Mouse (Mus musculus): Measurements from ENCODE around the gene Iqgap3. TPM values are rescaled to one million over a fixed set of nuclear protein-coding genes. Genes with fewer than 3 reads are reported as not detected.

The Iqgap3 gene
- polyA plus RNA-seq, 1 experiment from 2014 or later = 2.8 TPM

- Histone ChIP-seq H3K4me1 (ENCODE audit: control insufficient read depth, insufficient read depth, low read depth, low read length) (peaks cover under 1% of the 10 kb centered on the region; the same call in 1 of the 2 replicates), H3K4me2 (ENCODE audit: low read length) (no peak overlapping the region), H3K9ac (ENCODE audit: low read depth, low read length) (no peak overlapping the region), H3K27ac (ENCODE audit: low read depth, low read length) (no peak overlapping the region), H3K27me3 (replicated peaks; ENCODE audit: control insufficient read depth, insufficient read depth, low read length) (no peaks in the 10 kb centered on the region), H3K4me3 (ENCODE audit: low read length) (no peak overlapping the region), H3K36me3 (ENCODE audit: control insufficient read depth, insufficient read depth, low read length) (no peaks in the 10 kb centered on the region), H3K9me3 (ENCODE audit: control insufficient read depth, low read length) (no peaks in the 10 kb centered on the region)
- 71% methylated on average over 1 of the region's 1 CpGs for WGBS
- no peak for ATAC-seq
Measured at GRCm38 (mm10) chr3:88087688-88088087, 5.9 kb downstream of the Iqgap3 start.

GRCm38 (mm10) chr3:88090106-88090505, 8.3 kb downstream of the Iqgap3 start:
- no peak overlapping the region for H3K4me3 ChIP-seq (ENCODE audit: low read length)
- H3K36me3 ChIP-seq (ENCODE audit: control insufficient read depth, insufficient read depth, low read length) = no peaks in the 10 kb centered on the region
- no peaks in the 10 kb centered on the region for H3K9me3 ChIP-seq (ENCODE audit: control insufficient read depth, low read length)
- no peak for ATAC-seq
- 94% methylated on average over 7 of the region's 7 CpGs for WGBS
- H3K27ac ChIP-seq (ENCODE audit: low read depth, low read length) = no peak overlapping the region
- H3K9ac ChIP-seq (ENCODE audit: low read depth, low read length) = no peak overlapping the region
- no peaks in the 10 kb centered on the region for H3K4me1 ChIP-seq (ENCODE audit: control insufficient read depth, insufficient read depth, low read depth, low read length)
- H3K4me2 ChIP-seq (ENCODE audit: low read length) = no peak overlapping the region
- H3K27me3 ChIP-seq (replicated peaks; ENCODE audit: control insufficient read depth, insufficient read depth, low read length) = no peaks in the 10 kb centered on the region

GRCm38 (mm10) chr3:88090616-88091015, 8.8 kb downstream of the Iqgap3 start:
- ATAC-seq = no peak
- Histone ChIP-seq H3K36me3 (ENCODE audit: control insufficient read depth, insufficient read depth, low read length) (no peaks in the 10 kb centered on the region), H3K27ac (ENCODE audit: low read depth, low read length) (no peak overlapping the region), H3K4me2 (ENCODE audit: low read length) (no peak overlapping the region), H3K27me3 (replicated peaks; ENCODE audit: control insufficient read depth, insufficient read depth, low read length) (no peaks in the 10 kb centered on the region), H3K9me3 (ENCODE audit: control insufficient read depth, low read length) (no peaks in the 10 kb centered on the region), H3K9ac (ENCODE audit: low read depth, low read length) (no peak overlapping the region), H3K4me3 (ENCODE audit: low read length) (no peak overlapping the region), H3K4me1 (ENCODE audit: control insufficient read depth, insufficient read depth, low read depth, low read length) (no peaks in the 10 kb centered on the region)
- 97% methylated on average over 6 of the region's 6 CpGs for WGBS

- Histone ChIP-seq H3K27me3 (replicated peaks; ENCODE audit: control insufficient read depth, insufficient read depth, low read length) (no peaks in the 10 kb centered on the region), H3K36me3 (ENCODE audit: control insufficient read depth, insufficient read depth, low read length) (no peaks in the 10 kb centered on the region), H3K4me1 (ENCODE audit: control insufficient read depth, insufficient read depth, low read depth, low read length) (no peaks in the 10 kb centered on the region), H3K4me3 (ENCODE audit: low read length) (no peak overlapping the region), H3K9ac (ENCODE audit: low read depth, low read length) (no peak overlapping the region), H3K27ac (ENCODE audit: low read depth, low read length) (no peak overlapping the region), H3K9me3 (ENCODE audit: control insufficient read depth, low read length) (no peaks in the 10 kb centered on the region), H3K4me2 (ENCODE audit: low read length) (no peak overlapping the region)
- WGBS = 66% methylated on average over 5 of the region's 5 CpGs
- ATAC-seq = peak; percentile 42
Measured at GRCm38 (mm10) chr3:88094126-88094525, 12.4 kb downstream of the Iqgap3 start.

- no peaks in the 10 kb centered on the region for H3K27me3 ChIP-seq (replicated peaks; ENCODE audit: control insufficient read depth, insufficient read depth, low read length)
- WGBS = 88% methylated on average over 6 of the region's 6 CpGs
- no peak overlapping the region for H3K9ac ChIP-seq (ENCODE audit: low read depth, low read length)
- H3K9me3 ChIP-seq (ENCODE audit: control insufficient read depth, low read length) = no peaks in the 10 kb centered on the region
- H3K27ac ChIP-seq (ENCODE audit: low read depth, low read length) = no peak overlapping the region
- no peaks in the 10 kb centered on the region for H3K36me3 ChIP-seq (ENCODE audit: control insufficient read depth, insufficient read depth, low read length)
- H3K4me2 ChIP-seq (ENCODE audit: low read length) = no peak overlapping the region
- no peak overlapping the region for H3K4me3 ChIP-seq (ENCODE audit: low read length)
- ATAC-seq = no peak
- no peaks in the 10 kb centered on the region for H3K4me1 ChIP-seq (ENCODE audit: control insufficient read depth, insufficient read depth, low read depth, low read length)
Measured at GRCm38 (mm10) chr3:88097666-88098065, 15.9 kb downstream of the Iqgap3 start.

GRCm38 (mm10) chr3:88100251-88100650, 18.5 kb downstream of the Iqgap3 start:
- no peaks in the 10 kb centered on the region for H3K4me1 ChIP-seq (ENCODE audit: control insufficient read depth, insufficient read depth, low read depth, low read length)
- H3K4me2 ChIP-seq (ENCODE audit: low read length) = no peak overlapping the region
- H3K36me3 ChIP-seq (ENCODE audit: control insufficient read depth, insufficient read depth, low read length) = no peaks in the 10 kb centered on the region
- H3K9ac ChIP-seq (ENCODE audit: low read depth, low read length) = no peak overlapping the region
- ATAC-seq = no peak
- no peaks in the 10 kb centered on the region for H3K9me3 ChIP-seq (ENCODE audit: control insufficient read depth, low read length)
- no peak overlapping the region for H3K27ac ChIP-seq (ENCODE audit: low read depth, low read length)
- H3K4me3 ChIP-seq (ENCODE audit: low read length) = no peak overlapping the region
- H3K27me3 ChIP-seq (replicated peaks; ENCODE audit: control insufficient read depth, insufficient read depth, low read length) = no peaks in the 10 kb centered on the region
- WGBS = 73% methylated on average over 3 of the region's 3 CpGs

- H3K4me2 ChIP-seq (ENCODE audit: low read length) = no peak overlapping the region
- ATAC-seq = no peak
- no peak overlapping the region for H3K4me3 ChIP-seq (ENCODE audit: low read length)
- no peaks in the 10 kb centered on the region for H3K9me3 ChIP-seq (ENCODE audit: control insufficient read depth, low read length)
- H3K4me1 ChIP-seq (ENCODE audit: control insufficient read depth, insufficient read depth, low read depth, low read length) = no peaks in the 10 kb centered on the region
- no peak overlapping the region for H3K27ac ChIP-seq (ENCODE audit: low read depth, low read length)
- H3K27me3 ChIP-seq (replicated peaks; ENCODE audit: control insufficient read depth, insufficient read depth, low read length) = no peaks in the 10 kb centered on the region
- no peak overlapping the region for H3K9ac ChIP-seq (ENCODE audit: low read depth, low read length)
- H3K36me3 ChIP-seq (ENCODE audit: control insufficient read depth, insufficient read depth, low read length) = no peaks in the 10 kb centered on the region; the same call in 1 of the 2 replicates
- 94% methylated on average over 7 of the region's 7 CpGs for WGBS
Measured at GRCm38 (mm10) chr3:88101736-88102135, 20.0 kb downstream of the Iqgap3 start.

GRCm38 (mm10) chr3:88102196-88102595, 20.4 kb downstream of the Iqgap3 start:
- 93% methylated on average over 6 of the region's 6 CpGs for WGBS
- H3K9ac ChIP-seq (ENCODE audit: low read depth, low read length) = no peak overlapping the region

GRCm38 (mm10) chr3:88102611-88103010, 20.8 kb downstream of the Iqgap3 start:
- ATAC-seq = no peak

More at GRCm38 (mm10) chr3:88102196-88102595, 20.4 kb downstream of the Iqgap3 start:
- Histone ChIP-seq H3K4me2 (ENCODE audit: low read length) (no peak overlapping the region), H3K27ac (ENCODE audit: low read depth, low read length) (no peak overlapping the region), H3K4me1 (ENCODE audit: control insufficient read depth, insufficient read depth, low read depth, low read length) (no peaks in the 10 kb centered on the region), H3K36me3 (ENCODE audit: control insufficient read depth, insufficient read depth, low read length) (no peaks in the 10 kb centered on the region; the same call in 1 of the 2 replicates), H3K4me3 (ENCODE audit: low read length) (no peak overlapping the region), H3K27me3 (replicated peaks; ENCODE audit: control insufficient read depth, insufficient read depth, low read length) (no peaks in the 10 kb centered on the region), H3K9me3 (ENCODE audit: control insufficient read depth, low read length) (no peaks in the 10 kb centered on the region)
- no peak for ATAC-seq

GRCm38 (mm10) chr3:88106126-88106525, 24.4 kb downstream of the Iqgap3 start:
- H3K4me3 ChIP-seq (ENCODE audit: low read length) = no peak overlapping the region
- no peak overlapping the region for H3K9ac ChIP-seq (ENCODE audit: low read depth, low read length)
- no peak overlapping the region for H3K4me2 ChIP-seq (ENCODE audit: low read length)
- 80% methylated on average over 4 of the region's 4 CpGs for WGBS
- H3K27ac ChIP-seq (ENCODE audit: low read depth, low read length) = no peak overlapping the region
- H3K36me3 ChIP-seq (ENCODE audit: control insufficient read depth, insufficient read depth, low read length) = no peaks in the 10 kb centered on the region; the same call in 1 of the 2 replicates
- H3K9me3 ChIP-seq (ENCODE audit: control insufficient read depth, low read length) = no peaks in the 10 kb centered on the region
- no peaks in the 10 kb centered on the region for H3K4me1 ChIP-seq (ENCODE audit: control insufficient read depth, insufficient read depth, low read depth, low read length)
- H3K27me3 ChIP-seq (replicated peaks; ENCODE audit: control insufficient read depth, insufficient read depth, low read length) = no peaks in the 10 kb centered on the region
- ATAC-seq = no peak

More at GRCm38 (mm10) chr3:88102611-88103010, 20.8 kb downstream of the Iqgap3 start:
- Histone ChIP-seq H3K4me3 (ENCODE audit: low read length) (no peak overlapping the region), H3K4me2 (ENCODE audit: low read length) (no peak overlapping the region), H3K4me1 (ENCODE audit: control insufficient read depth, insufficient read depth, low read depth, low read length) (no peaks in the 10 kb centered on the region), H3K9ac (ENCODE audit: low read depth, low read length) (no peak overlapping the region), H3K27ac (ENCODE audit: low read depth, low read length) (no peak overlapping the region), H3K27me3 (replicated peaks; ENCODE audit: control insufficient read depth, insufficient read depth, low read length) (no peaks in the 10 kb centered on the region), H3K36me3 (ENCODE audit: control insufficient read depth, insufficient read depth, low read length) (no peaks in the 10 kb centered on the region; the same call in 1 of the 2 replicates), H3K9me3 (ENCODE audit: control insufficient read depth, low read length) (no peaks in the 10 kb centered on the region)
- 88% methylated on average over 6 of the region's 6 CpGs for WGBS

Measured in hindbrain, embryonic 16.5 days (tissue).